Mouse (Mus musculus) embryo, embryonic 9.5 days (tissue): ENCODE measurements around the gene Tacr1.

Experiments
- DNase-seq: peaks from one replicate; pipeline ENCODE4 v3.0.0-alpha.2; 2017; ENCODE audit errors: extremely low spot score

Tacr1 gene

GRCm38 (mm10) chr6:82525107-82525867 lies 123.2 kb downstream of the Tacr1 start:
- no peak for DNase-seq

- DNase-seq, result no peak
Observed at GRCm38 (mm10) chr6:82528631-82529030, 126.5 kb downstream of the Tacr1 start.

- no peak for DNase-seq
Observed at GRCm38 (mm10) chr6:82536641-82537040, 134.5 kb downstream of the Tacr1 start.

GRCm38 (mm10) chr6:82549270-82549669 lies 147.1 kb downstream of the Tacr1 start:
- DNase-seq, result no peak

- no peak for DNase-seq
Observed at GRCm38 (mm10) chr6:82575445-82575844, 173.3 kb downstream of the Tacr1 start.

DNA sequence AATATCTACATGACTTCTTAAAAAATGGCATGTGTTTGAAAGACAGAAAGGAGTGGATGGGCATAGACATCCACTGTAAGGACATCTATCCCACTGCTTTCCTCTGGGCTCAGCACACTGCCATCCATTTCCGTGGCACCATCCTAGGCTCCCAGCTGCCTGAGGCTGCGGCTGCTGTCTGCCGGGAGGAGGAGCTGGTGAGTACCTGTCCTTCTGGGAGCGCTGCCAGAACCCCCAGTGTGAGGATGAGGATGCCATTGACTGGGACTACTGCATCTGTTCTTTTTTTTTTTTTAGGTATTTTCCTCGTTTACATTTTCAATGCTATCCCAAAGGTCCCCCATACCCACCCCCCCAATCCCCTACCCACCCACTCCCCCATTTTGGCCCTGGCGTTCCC lies 183.3 kb downstream of the Tacr1 start:
- no peak for DNase-seq

DNA sequence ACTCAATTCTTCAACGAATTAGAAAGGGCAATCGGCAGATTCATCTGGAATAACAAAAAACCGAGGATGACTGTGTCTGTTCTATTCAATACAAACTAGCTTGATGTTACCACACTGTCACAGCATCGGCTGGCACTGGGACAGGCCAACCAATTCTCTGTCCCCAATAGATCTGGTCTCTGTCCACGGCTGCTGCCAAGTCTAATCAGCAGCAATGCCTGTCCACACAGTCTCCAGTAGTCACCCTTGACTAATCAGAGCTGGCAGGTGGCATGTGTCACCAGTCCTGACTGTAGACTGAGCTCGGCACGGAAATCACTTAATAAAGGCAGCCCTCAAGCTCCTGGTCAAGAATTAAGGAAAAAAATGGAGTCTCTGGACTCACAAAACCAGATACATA lies 187.3 kb downstream of the Tacr1 start:
- no peak for DNase-seq

DNA sequence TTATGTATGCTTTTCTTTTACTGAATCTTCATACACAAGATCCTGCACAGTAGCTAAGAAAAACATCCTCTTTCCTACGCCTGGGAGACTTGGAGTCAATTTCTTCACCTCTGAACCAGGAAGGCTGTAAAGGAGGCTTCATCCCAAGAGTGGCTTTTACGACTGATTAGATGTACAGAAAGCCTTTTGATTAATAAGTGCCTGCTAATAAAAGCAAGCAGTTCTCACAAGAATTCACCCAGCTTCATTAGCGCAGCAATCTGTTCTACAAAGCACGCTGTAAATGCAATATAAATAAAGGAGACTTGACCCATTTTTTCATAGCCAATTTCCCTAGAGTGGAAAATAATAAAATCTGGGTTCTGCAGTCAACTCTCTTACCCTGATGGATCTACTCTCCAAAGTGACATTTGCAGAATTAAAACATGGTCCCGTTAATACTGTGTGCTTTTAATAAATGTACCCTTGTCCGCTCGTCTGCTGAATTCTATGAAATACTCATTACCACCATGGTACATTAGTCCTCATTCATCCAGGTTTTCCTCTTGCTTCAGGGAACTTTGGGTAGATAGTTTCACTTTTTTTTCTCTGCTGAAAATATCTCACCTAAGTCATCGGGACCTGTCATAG lies 193.4 kb downstream of the Tacr1 start:
- DNase-seq, result no peak

GRCm38 (mm10) chr6:82603228-82603627 lies 201.1 kb downstream of the Tacr1 start:
- DNase-seq, result no peak

- DNase-seq, result peak; percentile 25
Observed at GRCm38 (mm10) chr6:82603665-82604064, 201.5 kb downstream of the Tacr1 start.

- no peak for DNase-seq
Observed at GRCm38 (mm10) chr6:82604791-82605190, 202.7 kb downstream of the Tacr1 start.

GRCm38 (mm10) chr6:82608756-82609155 lies 206.6 kb downstream of the Tacr1 start:
- DNase-seq, result no peak

GRCm38 (mm10) chr6:82609339-82609926 lies 207.3 kb downstream of the Tacr1 start:
- DNase-seq, result no peak
